Mouse (Mus musculus): ENCODE data around the gene Prom2. TPM values are rescaled to one million over a fixed set of nuclear protein-coding genes. Genes with fewer than 3 reads are reported as not detected.
A peak's percentile ranks its signal among the peaks of the same experiment; 100 is the strongest.

The Prom2 gene
- total RNA-seq, 2 experiments from 2014 or later = 0.27 TPM; not detected in 1

- peak in 1 of 2 experiments; percentile 53 for DNase-seq (ENCODE audit: low spot score in 2 of 2)
Measured at GRCm38 (mm10) chr2:127484476-127485170, 56.6 kb downstream of the Prom2 start.

GRCm38 (mm10) chr2:127483001-127483400, 58.3 kb downstream of the Prom2 start:
- DNase-seq (ENCODE audit: low spot score in 2 of 2) = peak in 1 of 2 experiments; percentile 30

GRCm38 (mm10) chr2:127482533-127482911, 58.7 kb downstream of the Prom2 start:
- DNase-seq (ENCODE audit: low spot score in 2 of 2) = peak in 1 of 2 experiments; percentile 27

- DNase-seq (ENCODE audit: low spot score in 2 of 2) = no peak
Measured at GRCm38 (mm10) chr2:127481841-127482532, 59.3 kb downstream of the Prom2 start.

- no peak for DNase-seq (ENCODE audit: low spot score in 2 of 2)
Measured at GRCm38 (mm10) chr2:127479763-127480162, 61.5 kb downstream of the Prom2 start.

GRCm38 (mm10) chr2:127479210-127479609, 62.1 kb downstream of the Prom2 start:
- DNase-seq (ENCODE audit: low spot score in 2 of 2) = no peak

Other genes starting within 250 kb of the Prom2 start
- 1 to 10 TPM in 1 of 2 experiments, under 1 TPM in 1; 0.91 to 1.4 TPM for gene Dusp2, start 205.3 kb downstream of the Prom2 start, total RNA-seq (2021)
- gene Astl, start 202.8 kb downstream of the Prom2 start, total RNA-seq (2021) = not detected
- under 1 TPM; 0.10 to 0.12 TPM for gene Adra2b, start 178.3 kb downstream of the Prom2 start, total RNA-seq (2021)
- under 1 TPM in 1 of 2 experiments, not detected in 1; 0.42 TPM for gene Gpat2, start 116.3 kb downstream of the Prom2 start, total RNA-seq (2021)
- 10 to 100 TPM; 14.7 to 19.0 TPM for gene Fahd2a, start 96.9 kb downstream of the Prom2 start, total RNA-seq (2021)
- 10 to 100 TPM; 61.3 to 70.6 TPM for gene Kcnip3, start 19.4 kb downstream of the Prom2 start, total RNA-seq (2021)
- 1 to 10 TPM; 8.4 to 8.8 TPM for gene Zfp661, start 45.6 kb upstream of the Prom2 start, total RNA-seq (2021)
- 10 to 100 TPM; 82.9 to 94.5 TPM for gene Mrps5, start 45.8 kb upstream of the Prom2 start, total RNA-seq (2021)
- gene Mal, start 115.2 kb upstream of the Prom2 start, total RNA-seq (2021) = 10 to 100 TPM; 79.8 to 96.3 TPM
- gene Mall, start 188.5 kb upstream of the Prom2 start, total RNA-seq (2021) = 1 to 10 TPM in 1 of 2 experiments, under 1 TPM in 1; 0.87 to 1.1 TPM
- gene Nphp1, start 247.4 kb upstream of the Prom2 start, total RNA-seq (2021) = 10 to 100 TPM; 18.7 to 21.6 TPM

All from layer of hippocampus, adult 18-20 months (tissue).